Mouse (Mus musculus) lung, adult 10 weeks (tissue): ENCODE measurements around the gene Chrdl2. TPM values are rescaled to one million over a fixed set of nuclear protein-coding genes. Genes with fewer than 3 reads are reported as not detected.

Source experiments
- polyA plus RNA-seq: library from polyadenylated mRNA; stranded (reverse); fragments of 350-450 nt; fragmentation: Illumina TruSeq; extraction: RNeasy Lipid Tissue Mini Kit (QIAGEN cat#74804); gene quantifications from one replicate; pipeline ENCODE4 v1.2.3, GENCODE M21; 2014; ENCODE audit warnings: low read depth, low replicate concordance; ENCODE audit not compliant: insufficient read depth

Chrdl2 gene
- not detected for polyA plus RNA-seq

GRCm38 (mm10) chr7:100005790-100006189 is at the start of gene Chrdl2:
Gene Chrdl2, plus strand, starts transcription at chr7:100006172.

GRCm38 (mm10) chr7:99980132-99980591 is 25.8 kb upstream of the Chrdl2 start, which contains the start of gene Rnf169:
Gene Rnf169, minus strand, starts transcription at chr7:99980448.

Other genes starting within 250 kb of the Chrdl2 start
- not detected for gene Olfr521, start 242.7 kb upstream of the Chrdl2 start, polyA plus RNA-seq
- 2.4 TPM for gene Neu3, start 177.8 kb upstream of the Chrdl2 start, polyA plus RNA-seq
- 0.45 TPM for gene Xrra1, start 147.1 kb upstream of the Chrdl2 start, polyA plus RNA-seq
- gene Spcs2, start 142.7 kb upstream of the Chrdl2 start, polyA plus RNA-seq: 180 TPM
- gene Rnf169, start 25.7 kb upstream of the Chrdl2 start, polyA plus RNA-seq: 3.8 TPM
- 11.8 TPM for gene Pold3, start 115.4 kb downstream of the Chrdl2 start, polyA plus RNA-seq
- gene Lipt2, start 153.1 kb downstream of the Chrdl2 start, polyA plus RNA-seq: 5.4 TPM
- 4.4 TPM for gene Kcne3, start 170.3 kb downstream of the Chrdl2 start, polyA plus RNA-seq
- 3.7 TPM for gene Pgm2l1, start 221.2 kb downstream of the Chrdl2 start, polyA plus RNA-seq